Mouse (Mus musculus): ENCODE results near the gene Pigk. TPM values are rescaled to one million over a fixed set of nuclear protein-coding genes. Genes with fewer than 3 reads are reported as not detected.

Pigk gene
- polyA plus RNA-seq, 1 experiment, result 8.5 TPM

GRCm38 (mm10) chr3:152820406-152820805 lies 106.5 kb downstream of the Pigk start:
- TF ChIP-seq FLI1 (IDR thresholded peaks at IDR 0.05; ENCODE audit: low read length) (no peak), GATA1 (IDR thresholded peaks at IDR 0.05; ENCODE audit: borderline replicate concordance, low read length) (no peak)
- Histone ChIP-seq H3K9me3 (peaks cover 13% of the 10 kb centered on the region), H3K4me1 (peaks cover 5% of the 10 kb centered on the region), H3K36me3 (replicated peaks; ENCODE audit: low read length) (no peaks in the 10 kb centered on the region), H3K27me3 (replicated peaks) (no peaks in the 10 kb centered on the region), H3K4me3 (replicated peaks) (no peak overlapping the region)

- Histone ChIP-seq H3K4me1 (peaks cover 1% of the 10 kb centered on the region), H3K27me3 (replicated peaks) (no peaks in the 10 kb centered on the region), H3K36me3 (replicated peaks; ENCODE audit: low read length) (no peaks in the 10 kb centered on the region), H3K4me3 (replicated peaks) (no peak overlapping the region), H3K9me3 (peaks cover 19% of the 10 kb centered on the region)
- TF ChIP-seq FLI1 (IDR thresholded peaks at IDR 0.05; ENCODE audit: low read length) (no peak), GATA1 (IDR thresholded peaks at IDR 0.05; ENCODE audit: borderline replicate concordance, low read length) (no peak)
These were observed 107.3 kb downstream of the Pigk start for GRCm38 (mm10) chr3:152821202-152821601.

- 0 out of 2 replicates have a peak, but pooled peaks cover 5% of the 10 kb centered on the region for H3K4me1 ChIP-seq
- no peak overlapping the region for H3K4me3 ChIP-seq (replicated peaks)
- no peak for TF ChIP-seq FLI1 (IDR thresholded peaks at IDR 0.05; ENCODE audit: low read length)
- H3K36me3 ChIP-seq (replicated peaks; ENCODE audit: low read length), result no peaks in the 10 kb centered on the region
- H3K9me3 ChIP-seq, result peaks cover 10% of the 10 kb centered on the region
- peaks cover 2% of the 10 kb centered on the region for H3K27me3 ChIP-seq (replicated peaks)
These were observed 117.5 kb downstream of the Pigk start for GRCm38 (mm10) chr3:152831377-152831776.

- Histone ChIP-seq H3K27me3 (replicated peaks) (peaks cover 2% of the 10 kb centered on the region), H3K4me3 (replicated peaks) (no peak overlapping the region), H3K36me3 (replicated peaks; ENCODE audit: low read length) (no peaks in the 10 kb centered on the region), H3K4me1 (0 out of 2 replicates have a peak, but pooled peaks cover 5% of the 10 kb centered on the region), H3K9me3 (peaks cover 10% of the 10 kb centered on the region)
- TF ChIP-seq GATA1 (IDR thresholded peaks at IDR 0.05; ENCODE audit: borderline replicate concordance, low read length) (no peak), FLI1 (IDR thresholded peaks at IDR 0.05; ENCODE audit: low read length) (no peak)
These were observed 118.1 kb downstream of the Pigk start for GRCm38 (mm10) chr3:152831974-152832373.

- Histone ChIP-seq H3K4me3 (replicated peaks) (no peak overlapping the region), H3K27me3 (replicated peaks) (peaks cover 2% of the 10 kb centered on the region), H3K36me3 (replicated peaks; ENCODE audit: low read length) (no peaks in the 10 kb centered on the region), H3K9me3 (peaks cover 10% of the 10 kb centered on the region), H3K4me1 (0 out of 2 replicates have a peak, but pooled peaks cover 5% of the 10 kb centered on the region)
- TF ChIP-seq GATA1 (IDR thresholded peaks at IDR 0.05; ENCODE audit: borderline replicate concordance, low read length) (no peak), FLI1 (IDR thresholded peaks at IDR 0.05; ENCODE audit: low read length) (no peak)
These were observed 118.5 kb downstream of the Pigk start for GRCm38 (mm10) chr3:152832436-152832835.

- TF ChIP-seq FLI1 (IDR thresholded peaks at IDR 0.05; ENCODE audit: low read length) (no peak), GATA1 (IDR thresholded peaks at IDR 0.05; ENCODE audit: borderline replicate concordance, low read length) (no peak)
- H3K4me1 ChIP-seq, result 0 out of 2 replicates have a peak, but pooled peaks cover 5% of the 10 kb centered on the region
These were observed 123.5 kb downstream of the Pigk start for GRCm38 (mm10) chr3:152837407-152837806.

GRCm38 (mm10) chr3:152837938-152838337 lies 124.0 kb downstream of the Pigk start:
- Histone ChIP-seq H3K27me3 (replicated peaks) (peaks cover 10% of the 10 kb centered on the region), H3K36me3 (replicated peaks; ENCODE audit: low read length) (no peaks in the 10 kb centered on the region), H3K9me3 (peaks cover 10% of the 10 kb centered on the region), H3K4me1 (0 out of 2 replicates have a peak, but pooled peaks cover 5% of the 10 kb centered on the region), H3K4me3 (replicated peaks) (no peak overlapping the region)
- TF ChIP-seq GATA1 (IDR thresholded peaks at IDR 0.05; ENCODE audit: borderline replicate concordance, low read length), result no peak
- no peak for TF ChIP-seq FLI1 (IDR thresholded peaks at IDR 0.05; ENCODE audit: low read length)

More at GRCm38 (mm10) chr3:152837407-152837806, 123.5 kb downstream of the Pigk start:
- Histone ChIP-seq H3K36me3 (replicated peaks; ENCODE audit: low read length) (no peaks in the 10 kb centered on the region), H3K27me3 (replicated peaks) (peaks cover 10% of the 10 kb centered on the region), H3K9me3 (peaks cover 10% of the 10 kb centered on the region), H3K4me3 (replicated peaks) (no peak overlapping the region)

GRCm38 (mm10) chr3:152841264-152841663 lies 127.4 kb downstream of the Pigk start:
- no peaks in the 10 kb centered on the region for H3K9me3 ChIP-seq
- TF ChIP-seq GATA1 (IDR thresholded peaks at IDR 0.05; ENCODE audit: borderline replicate concordance, low read length) (no peak), FLI1 (IDR thresholded peaks at IDR 0.05; ENCODE audit: low read length) (no peak)
- H3K27me3 ChIP-seq (replicated peaks), result peaks cover 13% of the 10 kb centered on the region
- no peak overlapping the region for H3K4me3 ChIP-seq (replicated peaks)
- H3K4me1 ChIP-seq, result no peaks in the 10 kb centered on the region
- H3K36me3 ChIP-seq (replicated peaks; ENCODE audit: low read length), result no peaks in the 10 kb centered on the region

GRCm38 (mm10) chr3:152842648-152843047 lies 128.7 kb downstream of the Pigk start:
- TF ChIP-seq FLI1 (IDR thresholded peaks at IDR 0.05; ENCODE audit: low read length) (no peak), GATA1 (IDR thresholded peaks at IDR 0.05; ENCODE audit: borderline replicate concordance, low read length) (no peak)
- H3K27me3 ChIP-seq (replicated peaks), result peaks cover 17% of the 10 kb centered on the region
- no peaks in the 10 kb centered on the region for H3K36me3 ChIP-seq (replicated peaks; ENCODE audit: low read length)
- H3K4me1 ChIP-seq, result no peaks in the 10 kb centered on the region
- H3K9me3 ChIP-seq, result no peaks in the 10 kb centered on the region
- no peak overlapping the region for H3K4me3 ChIP-seq (replicated peaks)

GRCm38 (mm10) chr3:152843925-152844324 lies 130.0 kb downstream of the Pigk start:
- Histone ChIP-seq H3K4me1 (no peaks in the 10 kb centered on the region), H3K4me3 (replicated peaks) (no peak overlapping the region), H3K36me3 (replicated peaks; ENCODE audit: low read length) (no peaks in the 10 kb centered on the region), H3K27me3 (replicated peaks) (peaks cover 24% of the 10 kb centered on the region), H3K9me3 (no peaks in the 10 kb centered on the region)
- TF ChIP-seq FLI1 (IDR thresholded peaks at IDR 0.05; ENCODE audit: low read length) (no peak), GATA1 (IDR thresholded peaks at IDR 0.05; ENCODE audit: borderline replicate concordance, low read length) (no peak)
